Mouse (Mus musculus): ENCODE measurements around the gene Kctd11. TPM values are rescaled to one million over a fixed set of nuclear protein-coding genes. Genes with fewer than 3 reads are reported as not detected.
A peak's percentile ranks its signal among the peaks of the same experiment; 100 is the strongest.

Gene Kctd11
- total RNA-seq, 2 experiments from 2014 or later, result 0.93 to 1.3 TPM

- intact Hi-C loops (cut with DNase I), result no loop called here
- DNase-seq (ENCODE audit: low spot score in 2 of 2), result no peak
These were observed 22.9 kb downstream of the Kctd11 start, which contains the start of gene Tnk1 for GRCm38 (mm10) chr11:69858113-69858998. TSS of gene Tnk1 (minus strand) at chr11:69858730.

DNA sequence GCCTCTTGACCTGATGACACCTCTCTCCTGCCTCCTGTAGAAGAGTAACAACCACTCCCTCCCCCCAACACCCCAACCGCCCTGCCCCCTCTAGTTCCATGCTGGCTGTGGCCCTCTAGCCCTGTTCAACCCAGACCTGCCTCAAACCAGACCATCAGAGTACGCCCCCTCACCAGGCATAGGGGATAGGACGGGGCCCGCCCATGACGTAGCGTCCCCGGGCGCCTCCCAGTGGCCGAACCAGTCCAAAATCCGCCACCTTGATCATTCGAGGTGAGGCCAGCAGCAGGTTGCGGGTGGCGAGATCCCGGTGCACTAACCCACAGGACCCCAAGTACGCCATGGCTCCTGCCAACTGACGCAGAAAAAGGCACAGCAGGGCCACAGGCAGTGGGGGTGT is 25.9 kb downstream of the Kctd11 start:
- intact Hi-C loops (cut with DNase I), result no loop called here
- no peak for DNase-seq (ENCODE audit: low spot score in 2 of 2)

DNA sequence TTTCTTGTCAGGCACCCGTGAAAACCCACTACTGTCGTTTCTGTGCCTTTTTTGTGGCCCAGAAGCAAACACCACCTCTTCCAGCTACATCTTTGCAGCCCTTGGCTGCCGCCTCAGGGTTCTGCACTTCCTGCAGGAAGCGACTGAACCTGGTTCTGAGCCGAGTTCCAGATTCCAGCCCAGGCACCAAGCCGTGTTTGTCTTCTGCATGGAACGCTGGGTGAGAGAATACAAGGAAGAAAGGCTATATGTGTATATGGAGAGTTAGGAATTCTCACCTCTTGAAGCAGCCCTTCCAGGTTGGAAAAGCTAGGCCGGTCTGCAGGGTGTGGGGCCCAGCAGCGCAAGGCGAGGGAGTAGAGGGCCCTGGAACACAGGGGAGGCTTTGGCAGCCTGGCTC is 26.5 kb downstream of the Kctd11 start:
- intact Hi-C loops (cut with DNase I), result no loop called here
- no peak for DNase-seq (ENCODE audit: low spot score in 2 of 2)

- intact Hi-C loops (cut with DNase I), result no loop called here
- no peak for DNase-seq (ENCODE audit: low spot score in 2 of 2)
These were observed 27.2 kb downstream of the Kctd11 start for GRCm38 (mm10) chr11:69853994-69854393.

- intact Hi-C loops (cut with DNase I), result no loop called here
- no peak for DNase-seq (ENCODE audit: low spot score in 2 of 2)
These were observed 30.5 kb downstream of the Kctd11 start for GRCm38 (mm10) chr11:69850754-69851153.

GRCm38 (mm10) chr11:69849884-69850283 is 31.3 kb downstream of the Kctd11 start:
- intact Hi-C loops (cut with DNase I), result no loop called here

GRCm38 (mm10) chr11:69849128-69849527 is 32.1 kb downstream of the Kctd11 start:
- intact Hi-C loops (cut with DNase I), result no loop called here
- DNase-seq (ENCODE audit: low spot score in 2 of 2), result no peak

More at GRCm38 (mm10) chr11:69849884-69850283, 31.3 kb downstream of the Kctd11 start:
- DNase-seq (ENCODE audit: low spot score in 2 of 2), result no peak

DNA sequence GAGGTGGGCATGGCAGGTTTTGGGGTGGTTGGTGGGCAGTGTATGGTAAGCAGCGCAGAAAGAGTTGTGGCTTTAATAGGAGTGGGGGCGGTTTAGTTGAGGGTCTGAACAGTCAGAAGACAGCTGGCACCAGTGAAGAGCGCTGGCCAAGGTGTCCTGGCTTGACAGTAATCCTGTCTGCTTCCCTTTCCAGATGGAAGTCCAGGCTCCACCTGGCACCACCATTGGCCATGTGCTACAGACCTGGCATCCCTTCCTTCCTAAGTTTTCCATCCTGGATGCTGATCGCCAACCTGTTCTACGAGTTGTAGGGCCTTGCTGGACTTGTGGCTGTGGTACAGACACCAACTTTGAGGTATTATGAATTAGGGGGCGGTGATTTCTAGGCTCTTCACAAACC is 33.2 kb downstream of the Kctd11 start:
- intact Hi-C loops (cut with DNase I), result no loop called here
- DNase-seq (ENCODE audit: low spot score in 2 of 2), result no peak

- DNase-seq (ENCODE audit: low spot score in 2 of 2), result no peak
- intact Hi-C loops (cut with DNase I), result no loop called here
These were observed 34.2 kb downstream of the Kctd11 start for GRCm38 (mm10) chr11:69846738-69847688.

- intact Hi-C loops (cut with DNase I), result no loop called here
- peak; percentile 87 to 88 for DNase-seq (ENCODE audit: low spot score in 2 of 2)
These were observed 35.0 kb downstream of the Kctd11 start, which contains the start of gene Plscr3 for GRCm38 (mm10) chr11:69846198-69846680. TSS of gene Plscr3 (plus strand) at chr11:69846376.

GRCm38 (mm10) chr11:69838714-69839104 is 42.5 kb downstream of the Kctd11 start:
- no peak for DNase-seq (ENCODE audit: low spot score in 2 of 2)

DNA sequence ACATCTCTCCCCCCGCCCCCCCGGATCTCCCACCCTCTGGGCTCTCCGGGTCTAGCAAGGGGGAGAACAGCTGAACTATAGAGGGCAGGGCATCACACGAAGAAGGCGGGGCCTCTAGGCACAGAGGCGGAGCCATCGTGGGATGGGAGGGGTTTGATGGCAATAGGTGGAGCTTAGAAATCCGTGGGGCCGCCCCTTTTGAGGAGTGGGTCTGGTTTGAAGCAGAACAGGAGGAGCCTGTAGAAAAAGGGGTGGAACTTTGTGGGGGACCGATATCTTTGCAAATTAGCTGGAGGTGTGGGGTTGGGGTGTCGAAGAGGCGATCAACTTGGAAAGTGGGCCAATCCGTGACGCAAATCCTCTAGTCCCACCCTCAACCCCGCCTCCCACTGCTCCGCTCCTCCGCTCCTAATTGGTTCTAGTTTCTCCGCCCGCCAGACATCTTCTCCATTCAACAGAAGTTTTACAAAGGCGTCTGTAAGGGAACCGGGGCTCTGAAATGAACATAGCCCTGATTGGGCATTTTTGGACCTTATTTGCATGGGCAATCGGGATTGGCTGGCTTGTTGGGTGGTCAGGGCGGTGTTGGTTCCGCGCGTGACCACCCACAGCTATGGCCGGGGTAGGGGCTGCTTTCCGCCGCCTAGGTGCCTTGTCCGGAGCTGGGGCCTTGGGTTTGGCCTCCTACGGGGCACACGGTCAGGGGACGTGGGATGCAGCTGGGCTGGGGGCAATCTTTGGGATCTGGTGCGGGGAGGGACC is 43.1 kb downstream of the Kctd11 start, which contains the start of gene Tmem256:
Gene Tmem256 (plus strand): TSS at position 563 of the 762 bp plus-strand sequence.
- peak; percentile 95 to 96 for DNase-seq (ENCODE audit: low spot score in 2 of 2)
- intact Hi-C loops (cut with DNase I), result loop anchor here (2.0 to 5.0 kb wide), 3 partner anchors 35 to 79 kb away; partner anchors contain the start of genes 2810408A11Rik, Neurl4 and Polr2a

More at GRCm38 (mm10) chr11:69838714-69839104, 42.5 kb downstream of the Kctd11 start:
- intact Hi-C loops (cut with DNase I), result loop anchor here (5.0 kb wide), 1 partner anchor 64 kb away; the partner anchor contains the start of genes 2810408A11Rik and Neurl4

DNA sequence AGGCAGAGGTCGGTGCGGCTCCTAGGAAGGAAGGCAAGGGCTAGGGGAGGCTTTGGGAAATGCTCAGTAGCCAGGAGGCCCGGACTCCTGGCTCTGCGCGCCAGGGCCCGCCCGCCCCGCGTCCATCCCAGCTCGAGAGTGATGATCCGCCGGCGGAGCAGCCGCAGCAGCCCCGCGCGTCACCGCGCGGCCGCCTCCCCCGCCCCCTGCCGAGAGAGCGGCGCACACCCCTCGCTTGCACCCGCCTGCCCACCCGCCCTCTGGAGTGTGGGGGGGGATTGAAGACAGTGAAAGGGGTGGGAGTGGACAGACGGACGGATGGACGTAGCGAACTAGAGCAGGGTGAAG is 43.6 kb downstream of the Kctd11 start, which contains the start of gene Nlgn2:
Gene Nlgn2 (minus strand): TSS at position 181 of the 348 bp plus-strand sequence.
- intact Hi-C loops (cut with DNase I), result loop anchor here (2.0 to 5.0 kb wide), 3 partner anchors 35 to 79 kb away; partner anchors contain the start of genes 2810408A11Rik, Neurl4 and Polr2a
- DNase-seq (ENCODE audit: low spot score in 2 of 2), result peak in 1 of 2 experiments; percentile 93

GRCm38 (mm10) chr11:69836703-69837576 is 44.3 kb downstream of the Kctd11 start:
- peak in 1 of 2 experiments; percentile 52 for DNase-seq (ENCODE audit: low spot score in 2 of 2)
- intact Hi-C loops (cut with DNase I), result loop anchor here (2.0 to 5.0 kb wide), 3 partner anchors 34 to 78 kb away; partner anchors contain the start of genes 2810408A11Rik, Neurl4 and Polr2a

DNA sequence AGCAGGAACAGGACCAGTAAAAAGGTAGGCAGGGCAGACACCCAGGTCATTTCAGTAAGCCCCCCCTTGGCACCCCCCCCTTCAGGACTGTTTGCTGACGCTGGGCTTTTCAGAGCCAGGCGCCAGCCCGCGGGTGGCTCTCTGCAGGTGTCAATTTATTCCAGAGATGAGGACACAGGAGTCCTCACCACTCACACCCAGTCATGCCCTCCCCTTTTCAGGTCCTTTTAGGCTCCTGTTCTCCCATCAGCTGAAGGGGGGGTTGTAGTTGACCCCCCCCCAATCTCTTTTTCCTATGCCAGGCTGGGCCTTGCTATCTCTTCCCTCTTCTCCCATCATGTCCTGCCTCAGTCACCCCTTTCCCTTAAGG is 45.3 kb downstream of the Kctd11 start:
- intact Hi-C loops (cut with DNase I), result loop anchor here (2.0 to 5.0 kb wide), 3 partner anchors 33 to 77 kb away; partner anchors contain the start of genes 2810408A11Rik, Neurl4 and Polr2a
- DNase-seq (ENCODE audit: low spot score in 2 of 2), result no peak

DNA sequence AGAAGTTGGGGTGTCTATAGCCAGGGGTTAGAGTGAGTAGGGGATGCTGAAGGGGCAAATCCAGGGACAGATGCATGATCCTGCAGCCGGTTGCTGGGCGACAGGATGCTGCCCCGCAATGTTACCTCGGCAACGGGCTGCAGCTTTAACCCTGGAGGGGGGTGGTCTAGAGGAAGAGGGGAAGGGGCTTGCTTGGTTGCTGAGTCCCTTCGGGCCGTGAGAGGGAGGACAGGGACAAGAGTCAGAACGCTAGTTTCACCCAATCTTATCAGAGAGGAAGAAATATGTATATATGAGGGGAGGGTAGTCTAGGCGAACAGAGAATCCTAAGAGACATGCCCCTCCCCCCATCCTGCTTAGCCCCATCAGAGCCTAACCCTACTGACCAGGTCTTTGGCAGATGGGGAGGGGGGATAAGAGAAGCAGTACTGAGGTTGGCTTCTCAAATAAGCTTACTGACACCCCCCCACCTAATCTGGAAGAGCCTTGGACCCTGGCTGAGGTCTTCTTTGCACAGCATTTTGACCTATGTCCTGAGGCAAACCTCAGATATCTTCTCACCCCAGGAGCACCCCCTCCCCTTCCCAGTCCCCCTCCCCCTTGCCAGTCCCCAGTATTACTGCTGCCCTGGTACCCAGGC is 45.8 kb downstream of the Kctd11 start:
- intact Hi-C loops (cut with DNase I), result loop anchor here (5.0 kb wide), 1 partner anchor 67 kb away; the partner anchor contains the start of genes 2810408A11Rik and Neurl4
- DNase-seq (ENCODE audit: low spot score in 2 of 2), result no peak

DNA sequence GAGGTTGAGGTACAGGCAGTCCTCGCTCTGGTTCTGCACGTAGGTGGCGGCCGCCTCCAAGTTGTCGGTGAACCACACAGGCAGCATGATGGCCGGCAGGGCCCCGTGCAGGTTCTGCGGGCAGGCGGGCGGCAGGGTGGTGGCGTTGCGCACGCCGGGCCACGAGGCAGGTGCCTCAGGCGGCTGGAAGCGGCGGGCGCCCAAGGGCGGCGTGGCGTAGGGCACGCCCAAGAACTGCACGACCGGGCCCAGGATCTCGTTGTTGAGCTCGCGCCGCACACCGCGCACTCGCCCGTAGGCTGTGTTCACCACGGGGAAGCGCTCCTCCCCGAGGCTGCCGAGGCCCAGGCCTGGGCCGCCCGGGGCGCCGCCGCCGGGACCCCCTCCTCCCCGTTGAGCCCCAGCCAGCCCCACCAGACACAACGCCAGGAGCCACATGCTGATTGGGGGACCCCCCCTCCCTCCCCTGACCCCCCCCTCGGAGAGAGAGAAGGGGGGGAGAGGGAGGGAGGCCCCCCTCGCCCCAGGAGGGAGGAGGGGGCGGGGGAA is 47.1 kb downstream of the Kctd11 start:
- intact Hi-C loops (cut with DNase I), result no loop called here
- DNase-seq (ENCODE audit: low spot score in 2 of 2), result peak in 1 of 2 experiments; percentile 46

All from left cerebral cortex, postnatal 36 days (tissue).